Mouse (Mus musculus): Measurements from ENCODE around the gene Hist1h2bb.

The Hist1h2bb gene

DNA sequence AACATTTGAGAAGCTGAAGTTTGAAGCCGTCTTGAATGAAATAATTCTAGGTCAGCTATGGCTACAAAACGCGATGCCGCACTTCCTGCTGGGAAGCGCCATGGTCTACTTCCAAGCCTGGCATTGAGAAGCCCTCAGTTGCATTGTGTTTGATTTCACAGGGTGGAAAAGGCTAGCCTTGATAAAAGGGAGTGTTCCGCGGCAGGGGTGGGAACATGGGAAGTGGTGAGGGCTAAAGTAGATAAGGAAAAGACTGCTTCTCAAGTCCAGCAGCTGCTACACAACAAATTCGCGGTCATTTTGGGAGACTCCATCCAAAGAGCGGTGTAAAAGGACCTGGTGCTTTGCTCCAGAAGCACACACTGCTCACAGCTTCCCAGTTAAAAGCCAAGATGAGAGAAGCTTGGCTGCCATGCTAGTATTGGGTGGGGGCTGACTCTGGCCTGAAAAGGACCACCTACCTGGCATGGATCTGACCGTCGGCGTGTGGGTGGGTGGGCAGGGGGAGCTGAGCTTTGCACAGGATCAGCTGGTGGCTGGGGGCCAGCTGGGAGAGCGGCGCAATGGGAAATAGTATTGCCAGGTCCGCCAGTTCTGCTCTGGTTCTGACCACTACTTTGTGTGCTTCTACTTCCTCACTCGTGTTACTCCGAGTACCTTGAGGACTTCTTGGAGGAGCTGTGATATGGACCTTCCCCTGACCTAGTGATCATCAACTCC is 17.9 kb upstream of the Hist1h2bb start:
- no peak for DNase-seq (ENCODE audit: low read depth, low spot score)

- DNase-seq (ENCODE audit: low read depth, low spot score): no peak
Measured at GRCm38 (mm10) chr13:23729192-23729525, 17.4 kb upstream of the Hist1h2bb start.

- DNase-seq (ENCODE audit: low read depth, low spot score): no peak
Measured at GRCm38 (mm10) chr13:23729706-23730105, 16.8 kb upstream of the Hist1h2bb start.

DNA sequence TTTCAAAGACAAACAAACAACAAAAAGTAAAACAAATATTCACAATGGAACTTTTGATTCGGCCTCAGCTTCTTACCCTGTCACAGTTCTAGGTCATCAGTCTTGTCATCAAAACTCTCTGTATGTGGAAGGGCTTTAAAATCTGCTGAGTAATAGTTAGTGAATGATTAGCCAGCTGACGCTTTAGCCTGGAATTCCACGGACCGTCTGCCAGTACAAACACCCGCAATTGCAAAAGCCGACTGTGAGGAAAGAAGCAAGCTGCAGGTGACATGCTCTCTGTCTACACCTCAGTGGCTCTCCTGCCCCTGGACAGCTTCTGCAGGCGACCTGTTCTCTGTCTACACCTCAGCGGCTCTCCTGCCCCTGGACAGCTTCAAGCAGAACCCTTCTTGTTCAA is 16.1 kb upstream of the Hist1h2bb start:
- no peak for DNase-seq (ENCODE audit: low read depth, low spot score)

DNA sequence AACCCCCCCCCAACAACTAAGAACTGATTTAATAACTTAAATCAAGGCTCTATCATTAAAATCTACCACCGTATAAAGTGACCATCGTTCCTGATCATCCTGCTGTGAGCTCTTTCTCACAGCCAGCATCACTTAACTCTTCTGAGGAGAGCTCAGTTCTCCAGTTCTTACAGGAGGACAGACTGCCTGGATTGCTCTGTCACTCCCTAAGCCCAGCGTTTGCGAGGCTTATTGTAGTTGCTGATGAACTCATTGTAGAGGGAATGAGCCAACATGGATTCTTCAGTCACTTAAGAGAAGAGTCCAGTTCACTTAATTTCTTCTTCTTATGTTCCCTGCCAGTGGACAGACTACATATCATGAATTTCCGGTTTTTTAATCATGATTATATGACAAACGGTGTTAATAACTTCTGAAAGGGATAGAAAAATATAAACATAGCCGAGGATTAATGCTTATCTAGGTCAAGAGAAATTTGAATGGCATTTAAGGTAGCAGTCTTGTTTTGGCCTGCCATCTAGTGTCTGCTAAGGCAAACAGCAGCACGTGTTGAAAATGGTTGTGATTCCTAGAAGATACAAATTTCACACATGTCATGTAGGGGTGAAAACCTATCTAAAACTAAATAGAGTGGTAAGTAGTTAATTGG is 14.3 kb upstream of the Hist1h2bb start:
- peak; percentile 46 for DNase-seq (ENCODE audit: low read depth, low spot score)

- no peak for DNase-seq (ENCODE audit: low read depth, low spot score)
Measured at GRCm38 (mm10) chr13:23737091-23737490, 9.4 kb upstream of the Hist1h2bb start.

DNA sequence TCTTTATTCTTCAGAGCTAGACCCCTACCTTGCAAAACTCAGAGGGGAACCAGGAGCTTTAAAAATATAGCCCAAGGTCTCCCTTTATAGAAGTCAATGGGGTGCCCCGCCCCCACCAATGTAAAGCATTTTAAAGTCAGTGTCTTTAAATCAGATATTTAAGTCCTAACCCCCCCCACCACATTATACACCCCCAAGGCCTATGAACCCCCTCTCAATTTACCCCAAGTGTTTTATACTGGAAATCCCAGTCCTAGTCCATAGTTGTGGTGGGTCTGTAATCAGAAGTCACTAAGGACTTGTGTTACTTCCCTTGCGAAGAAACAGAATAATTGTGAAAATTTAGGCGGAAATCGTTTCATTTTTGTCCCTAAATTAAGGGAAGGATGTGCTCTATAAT is 8.5 kb upstream of the Hist1h2bb start:
- no peak for DNase-seq (ENCODE audit: low read depth, low spot score)

DNA sequence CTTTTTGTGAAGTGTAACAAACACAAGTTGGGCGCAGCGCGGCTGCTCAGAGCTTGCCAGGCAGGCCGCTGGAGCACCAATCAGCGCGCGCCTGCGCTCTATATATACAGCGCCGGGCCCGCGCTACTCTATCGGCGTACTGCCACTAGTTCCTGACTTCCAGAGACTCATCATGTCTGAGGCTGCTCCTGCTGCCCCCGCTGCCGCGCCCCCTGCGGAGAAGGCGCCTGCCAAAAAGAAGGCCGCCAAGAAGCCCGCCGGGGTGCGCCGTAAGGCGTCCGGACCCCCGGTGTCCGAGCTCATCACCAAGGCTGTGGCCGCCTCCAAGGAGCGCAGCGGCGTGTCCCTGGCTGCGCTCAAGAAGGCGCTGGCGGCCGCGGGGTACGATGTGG is 7.9 kb upstream of the Hist1h2bb start, which contains the start of gene Hist1h1c:
Hist1h1c (plus strand) TSS at position 132 of the 392 bp plus-strand sequence.
- peak; percentile 97 for DNase-seq (ENCODE audit: low read depth, low spot score)

DNA sequence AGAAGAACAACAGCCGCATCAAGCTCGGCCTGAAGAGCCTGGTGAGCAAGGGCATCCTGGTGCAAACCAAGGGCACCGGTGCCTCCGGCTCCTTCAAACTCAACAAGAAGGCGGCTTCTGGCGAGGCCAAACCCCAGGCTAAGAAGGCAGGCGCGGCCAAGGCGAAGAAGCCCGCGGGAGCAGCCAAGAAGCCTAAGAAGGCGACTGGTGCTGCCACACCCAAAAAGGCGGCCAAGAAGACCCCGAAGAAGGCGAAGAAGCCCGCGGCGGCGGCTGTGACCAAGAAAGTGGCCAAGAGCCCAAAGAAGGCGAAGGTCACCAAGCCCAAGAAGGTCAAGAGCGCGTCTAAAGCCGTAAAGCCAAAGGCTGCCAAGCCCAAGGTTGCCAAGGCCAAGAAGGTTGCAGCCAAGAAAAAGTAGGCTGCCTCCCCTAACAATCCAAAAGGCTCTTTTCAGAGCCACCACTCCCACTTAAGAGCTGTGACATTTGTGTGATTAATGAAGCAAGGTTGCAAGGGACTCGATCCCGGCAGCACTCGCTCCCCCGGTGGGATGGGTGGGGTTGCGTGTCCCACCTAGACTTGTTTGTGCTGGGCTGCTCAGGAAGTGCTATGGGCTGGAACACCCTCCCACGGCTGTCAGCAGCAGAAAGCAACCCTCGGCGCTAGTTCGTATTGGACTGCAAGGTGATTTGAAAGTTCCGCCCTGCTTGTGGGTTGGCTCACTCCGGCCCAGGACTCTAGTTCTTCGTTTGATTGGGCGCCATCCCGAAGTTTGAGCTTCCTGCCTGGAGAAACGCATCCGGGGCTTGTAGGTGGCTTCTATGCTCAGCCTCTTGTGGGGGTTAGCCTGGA is 7.2 kb upstream of the Hist1h2bb start:
- DNase-seq (ENCODE audit: low read depth, low spot score): peak; percentile 95

GRCm38 (mm10) chr13:23739922-23740252 is 6.6 kb upstream of the Hist1h2bb start:
- no peak for DNase-seq (ENCODE audit: low read depth, low spot score)

- DNase-seq (ENCODE audit: low read depth, low spot score): no peak
Measured at GRCm38 (mm10) chr13:23740256-23740840, 6.2 kb upstream of the Hist1h2bb start.

DNA sequence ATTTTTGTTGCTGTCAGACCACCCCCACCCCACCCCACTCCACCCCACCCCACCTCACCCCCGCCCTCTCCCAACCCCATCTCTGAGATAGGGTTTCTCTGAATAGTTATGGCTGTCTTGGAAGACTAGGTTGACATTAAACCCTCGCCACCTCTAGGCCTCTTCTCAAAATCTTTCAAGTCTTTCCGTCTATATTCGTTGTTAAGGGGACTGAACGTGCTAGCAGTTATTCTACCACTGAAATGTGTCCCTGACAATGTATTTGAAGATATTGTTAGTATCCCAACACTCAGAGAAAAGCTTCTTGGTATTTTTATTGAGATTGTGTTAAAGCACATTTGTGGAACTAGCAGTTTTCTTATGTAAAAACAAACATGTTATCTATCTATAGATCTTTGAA is 5.6 kb upstream of the Hist1h2bb start:
- DNase-seq (ENCODE audit: low read depth, low spot score): peak; percentile 47

GRCm38 (mm10) chr13:23742007-23742406 is 4.5 kb upstream of the Hist1h2bb start:
- DNase-seq (ENCODE audit: low read depth, low spot score): peak; percentile 10

DNA sequence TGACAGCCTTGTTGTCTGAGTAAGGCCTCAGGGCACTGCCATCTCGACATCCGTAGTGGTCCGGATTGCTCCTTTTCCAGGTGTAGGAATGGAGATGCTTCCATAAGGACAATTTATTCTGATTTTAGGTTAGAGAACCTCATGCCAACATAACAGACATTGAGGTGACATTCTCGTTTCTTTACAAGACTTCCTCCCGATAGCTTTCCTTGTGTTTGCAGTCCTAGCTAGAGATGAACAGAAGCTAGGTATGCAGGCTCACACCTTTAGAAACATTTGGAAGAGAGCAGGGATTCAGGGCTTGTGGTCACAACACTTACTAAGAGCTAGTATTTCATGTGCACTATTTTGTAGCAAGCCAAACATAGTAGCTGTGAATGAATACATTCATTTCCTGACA is 3.3 kb upstream of the Hist1h2bb start:
- DNase-seq (ENCODE audit: low read depth, low spot score): no peak

DNA sequence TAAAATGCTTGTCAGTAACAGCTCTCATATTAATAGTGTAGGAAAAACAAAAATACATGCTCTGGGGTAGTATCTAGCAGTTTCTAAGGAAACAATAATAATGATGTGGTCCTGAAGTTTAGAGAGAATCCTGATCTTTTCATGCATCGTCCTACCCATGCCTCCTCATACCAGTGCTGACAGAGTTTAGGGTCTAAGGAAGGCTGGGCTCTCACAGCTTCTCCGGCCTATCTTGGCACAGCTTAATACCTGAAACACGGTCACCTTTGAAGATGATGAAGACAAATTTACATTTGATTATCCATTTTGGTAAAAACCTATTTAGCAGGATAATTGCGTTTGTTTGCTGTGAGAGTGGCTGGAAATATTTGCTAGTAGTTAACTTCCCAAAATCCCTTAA is 2.6 kb upstream of the Hist1h2bb start:
- DNase-seq (ENCODE audit: low read depth, low spot score): no peak

- DNase-seq (ENCODE audit: low read depth, low spot score): peak; percentile 73
Measured at GRCm38 (mm10) chr13:23744421-23745380, 1.8 kb upstream of the Hist1h2bb start.

- DNase-seq (ENCODE audit: low read depth, low spot score): peak; percentile 94
Measured at GRCm38 (mm10) chr13:23745381-23746161, 963 bp upstream of the Hist1h2bb start, which contains the start of gene Hist1h3c. Gene Hist1h3c, minus strand, starts transcription at chr13:23745602.

GRCm38 (mm10) chr13:23747081-23747891 is 752 bp downstream of the Hist1h2bb start:
- peak; percentile 78 for DNase-seq (ENCODE audit: low read depth, low spot score)

GRCm38 (mm10) chr13:23747892-23748288 is 1.4 kb downstream of the Hist1h2bb start:
- DNase-seq (ENCODE audit: low read depth, low spot score): no peak

All from A20 (cell line).